ENCODE assay signal across 18 mouse cellular contexts in genomic region chr2:137229422-137230069, GRCm38 (mm10).
DNase-seq lines count a peak whose midpoint lies in the region; ATAC-seq and TF ChIP-seq lines count a peak whose summit lies in the region.
"Had no signal": no experiment of that assay in that cellular context is flagged by ENCODE, and none has a peak within 500 bp of the region (broad histone marks: within the 10 kb centered on the region; RNA-seq: fewer than 3 reads in every experiment).

No protein-coding gene starts in this region.

- H3K9ac ChIP-seq in stomach, embryonic 14.5 days (replicated peaks; ENCODE audit: low read depth, low read length): no peak overlapping the region
- H3K9ac ChIP-seq in stomach, postnatal 0 days (ENCODE audit: low read length): no peak overlapping the region
- H3K9ac ChIP-seq in hindbrain, embryonic 11.5 days (ENCODE audit: low read depth, low read length): no peak overlapping the region
- H3K9ac ChIP-seq in midbrain, embryonic 14.5 days (replicated peaks; ENCODE audit: low read length): no peak overlapping the region
- H3K9ac ChIP-seq in stomach, embryonic 16.5 days (ENCODE audit: low read length): no peak overlapping the region
- H3K9ac ChIP-seq: liver, embryonic 14.5 days had no signal

- no peaks in the 10 kb centered on the region for H3K27me3 ChIP-seq in stomach, embryonic 14.5 days (ENCODE audit: control insufficient read depth, insufficient read depth, low read length)
- H3K27me3 ChIP-seq in stomach, postnatal 0 days (ENCODE audit: control insufficient read depth, insufficient read depth, low read length): no peaks in the 10 kb centered on the region
- H3K27me3 ChIP-seq in hindbrain, embryonic 11.5 days (ENCODE audit: control insufficient read depth, insufficient read depth, low read length): no peaks in the 10 kb centered on the region
- no peaks in the 10 kb centered on the region for H3K27me3 ChIP-seq in midbrain, embryonic 14.5 days (ENCODE audit: control insufficient read depth, insufficient read depth, low read length)
- H3K27me3 ChIP-seq in stomach, embryonic 16.5 days (ENCODE audit: control insufficient read depth, insufficient read depth, low read length): no peaks in the 10 kb centered on the region
- H3K27me3 ChIP-seq: Patski had no signal

- TF ChIP-seq CTCF in stomach, postnatal 0 days (IDR thresholded peaks at IDR 0.05; ENCODE audit: low read depth): no peak

- H3K36me3 ChIP-seq in stomach, embryonic 14.5 days (ENCODE audit: control insufficient read depth, insufficient read depth, low read length): no peaks in the 10 kb centered on the region
- no peaks in the 10 kb centered on the region for H3K36me3 ChIP-seq in stomach, postnatal 0 days (ENCODE audit: control insufficient read depth, insufficient read depth, low read length)
- no peaks in the 10 kb centered on the region for H3K36me3 ChIP-seq in hindbrain, embryonic 11.5 days (ENCODE audit: control insufficient read depth, insufficient read depth, low read length)
- H3K36me3 ChIP-seq in midbrain, embryonic 14.5 days (ENCODE audit: control insufficient read depth, insufficient read depth, low read length): no peaks in the 10 kb centered on the region
- H3K36me3 ChIP-seq in stomach, embryonic 16.5 days (ENCODE audit: control insufficient read depth, insufficient read depth, low read length): no peaks in the 10 kb centered on the region

- no peak overlapping the region for H3K4me3 ChIP-seq in stomach, embryonic 14.5 days (ENCODE audit: low read depth, low read length)
- no peak overlapping the region for H3K4me3 ChIP-seq in stomach, postnatal 0 days (ENCODE audit: low read depth, low read length)
- no peak overlapping the region for H3K4me3 ChIP-seq in hindbrain, embryonic 11.5 days (ENCODE audit: low read depth, low read length)
- H3K4me3 ChIP-seq in midbrain, embryonic 14.5 days (replicated peaks; ENCODE audit: low read depth, low read length): no peak overlapping the region
- no peak overlapping the region for H3K4me3 ChIP-seq in stomach, embryonic 16.5 days (replicated peaks; ENCODE audit: low read length)
- H3K4me3 ChIP-seq: heart, adult 2 months; left cerebral cortex, adult 2 months; myocyte had no signal

- ATAC-seq in stomach, embryonic 14.5 days (ENCODE audit: insufficient number of reproducible peaks, insufficient read depth, low FRiP score, low read depth): peak; percentile 77; the same call in 1 of the 2 replicates
- ATAC-seq in stomach, postnatal 0 days (ENCODE audit: low FRiP score, low TSS enrichment): no peak
- peak; percentile 89 for ATAC-seq in hindbrain, embryonic 11.5 days (ENCODE audit: low FRiP score)
- peak; percentile 74; the same call in 1 of the 2 replicates for ATAC-seq in midbrain, embryonic 14.5 days (ENCODE audit: low FRiP score, low TSS enrichment)
- ATAC-seq in stomach, embryonic 16.5 days (ENCODE audit: insufficient read depth, low FRiP score): no peak
- ATAC-seq: Patski had no signal

- DNase-seq in stomach, postnatal 0 days (ENCODE audit: low spot score): no peak
- peak; percentile 38 for DNase-seq in hindbrain, embryonic 11.5 days (ENCODE audit: low spot score)
- DNase-seq in midbrain, embryonic 14.5 days: peak; percentile 55
- DNase-seq in c-Kit-positive CD71-positive TER-119-positive erythroid progenitor cells, embryonic 14.5 days (ENCODE audit: low spot score): no peak
- DNase-seq in adipocyte (ENCODE audit: low spot score): no peak
- no peak for DNase-seq in spleen, adult 12 weeks (ENCODE audit: low spot score)
- DNase-seq: adrenal gland, adult 8-10 months; heart, adult 2 months; heart, postnatal 36 days; kidney, postnatal 10 days; lung, postnatal 36 days; right cerebral cortex, postnatal 25 days had no signal

- H3K4me1 ChIP-seq in stomach, embryonic 14.5 days (ENCODE audit: control insufficient read depth, insufficient read depth, low read length): no peaks in the 10 kb centered on the region
- no peaks in the 10 kb centered on the region for H3K4me1 ChIP-seq in stomach, postnatal 0 days (replicated peaks; ENCODE audit: control insufficient read depth, insufficient read depth)
- H3K4me1 ChIP-seq in hindbrain, embryonic 11.5 days (replicated peaks; ENCODE audit: control insufficient read depth, insufficient read depth, low read length): no peaks in the 10 kb centered on the region; the same call in 1 of the 2 replicates
- 0 out of 2 replicates have a peak, but pooled peaks cover 7% of the 10 kb centered on the region for H3K4me1 ChIP-seq in midbrain, embryonic 14.5 days (ENCODE audit: control insufficient read depth, insufficient read depth, low read length)
- H3K4me1 ChIP-seq in stomach, embryonic 16.5 days (ENCODE audit: control insufficient read depth, insufficient read depth, low read length): peaks cover 6% of the 10 kb centered on the region; the same call in 1 of the 2 replicates

- H3K27ac ChIP-seq in stomach, embryonic 14.5 days (ENCODE audit: low read length): no peak overlapping the region; the same call in 1 of the 2 replicates
- no peak overlapping the region for H3K27ac ChIP-seq in stomach, postnatal 0 days (replicated peaks)
- no peak overlapping the region for H3K27ac ChIP-seq in hindbrain, embryonic 11.5 days (ENCODE audit: low read depth, low read length)
- peak overlapping the region; percentile 49 for H3K27ac ChIP-seq in midbrain, embryonic 14.5 days (replicated peaks; ENCODE audit: low read depth, low read length)
- peak overlapping the region; percentile 42 for H3K27ac ChIP-seq in stomach, embryonic 16.5 days (ENCODE audit: low read length)
- H3K27ac ChIP-seq: heart, adult 2 months; left cerebral cortex, adult 2 months; liver, embryonic 14.5 days had no signal

- no peaks in the 10 kb centered on the region for H3K9me3 ChIP-seq in stomach, embryonic 14.5 days (ENCODE audit: control insufficient read depth, low read depth, low read length)
- no peaks in the 10 kb centered on the region for H3K9me3 ChIP-seq in stomach, postnatal 0 days (ENCODE audit: control insufficient read depth, low read length)
- no peaks in the 10 kb centered on the region for H3K9me3 ChIP-seq in hindbrain, embryonic 11.5 days (ENCODE audit: control insufficient read depth, low read length)
- H3K9me3 ChIP-seq in midbrain, embryonic 14.5 days (ENCODE audit: control insufficient read depth, low read length): no peaks in the 10 kb centered on the region
- H3K9me3 ChIP-seq in stomach, embryonic 16.5 days (replicated peaks; ENCODE audit: control insufficient read depth, low read length): no peaks in the 10 kb centered on the region

- TF ChIP-seq EP300 in stomach, postnatal 0 days (optimal IDR thresholded peaks at IDR 0.05): no peak

- no peak overlapping the region for H3K4me2 ChIP-seq in stomach, embryonic 14.5 days (replicated peaks; ENCODE audit: low read depth, low read length)
- H3K4me2 ChIP-seq in stomach, postnatal 0 days (replicated peaks; ENCODE audit: low read depth): no peak overlapping the region
- H3K4me2 ChIP-seq in hindbrain, embryonic 11.5 days (replicated peaks; ENCODE audit: low read depth, low read length): no peak overlapping the region
- no peak overlapping the region for H3K4me2 ChIP-seq in midbrain, embryonic 14.5 days (ENCODE audit: low read length)
- no peak overlapping the region for H3K4me2 ChIP-seq in stomach, embryonic 16.5 days (ENCODE audit: low read depth, low read length)

- WGBS in stomach, embryonic 14.5 days: 60% methylated on average over 1 of the region's 1 CpGs
- WGBS in stomach, postnatal 0 days: 67% methylated on average over 1 of the region's 1 CpGs
- WGBS in hindbrain, embryonic 11.5 days: 27% methylated on average over 1 of the region's 1 CpGs
- 0% methylated on average over 1 of the region's 1 CpGs for WGBS in midbrain, embryonic 14.5 days
- WGBS in stomach, embryonic 16.5 days: 55% methylated on average over 1 of the region's 1 CpGs

Comparison
In these comparisons a context has a peak if more than half of its experiments do, and no peak if none do; other contexts are left out.
1. ATAC-seq: peak in stomach, embryonic 14.5 days (single experiment), hindbrain, embryonic 11.5 days (single experiment) and midbrain, embryonic 14.5 days (single experiment); none in stomach, postnatal 0 days (single experiment) and stomach, embryonic 16.5 days (single experiment).
2. H3K27ac ChIP-seq: peak in midbrain, embryonic 14.5 days (single experiment) and stomach, embryonic 16.5 days (single experiment); none in stomach, embryonic 14.5 days (single experiment), stomach, postnatal 0 days (single experiment) and hindbrain, embryonic 11.5 days (single experiment).
3. DNase-seq: peak in hindbrain, embryonic 11.5 days (single experiment) and midbrain, embryonic 14.5 days (single experiment); none in stomach, postnatal 0 days (single experiment), c-Kit-positive CD71-positive TER-119-positive erythroid progenitor cells, embryonic 14.5 days (single experiment), adipocyte (single experiment) and spleen, adult 12 weeks (single experiment).